Mouse (Mus musculus) G1E (cell line): ENCODE results near the gene Slit2. TPM values are rescaled to one million over a fixed set of nuclear protein-coding genes. Genes with fewer than 3 reads are reported as not detected.

ENCODE experiments used
- ATAC-seq: 2 replicates; pipeline ENCODE4 v1.8.0; 2016; ENCODE audit warnings: mild to moderate bottlenecking; ENCODE audit not compliant: insufficient number of reproducible peaks, poor library complexity, low FRiP score, severe bottlenecking; ENCODE audit errors: extremely low read depth
- DNase-seq: peaks from one replicate; pipeline ENCODE4 v3.0.0; 2012; ENCODE audit warnings: low spot score
- H3K27me3 ChIP-seq: 2 replicates; pipeline ENCODE4 v1.6.1; 2012; ENCODE audit warnings: mild to moderate bottlenecking, low read length, inconsistent platforms; ENCODE audit not compliant: insufficient read depth
- H3K36me3 ChIP-seq: replicated peaks from 2 replicates; pipeline ENCODE3; 2012; ENCODE audit warnings: mild to moderate bottlenecking, inconsistent platforms
- H3K4me1 ChIP-seq: 2 replicates; pipeline ENCODE4 v1.6.1; 2012; ENCODE audit warnings: low read depth, low read length, inconsistent platforms, mixed read lengths; ENCODE audit not compliant: insufficient read depth
- H3K4me3 ChIP-seq: 2 replicates; pipeline ENCODE4 v1.5.1; 2012; ENCODE audit warnings: low read depth, mild to moderate bottlenecking, inconsistent platforms, low read length, moderate library complexity, mixed read lengths
- H3K9me3 ChIP-seq: replicated peaks from 2 replicates; pipeline ENCODE4 v1.6.1; 2012; ENCODE audit warnings: inconsistent platforms
- CTCF ChIP-seq: IDR thresholded peaks from 2 replicates; pipeline ENCODE4 v1.5.1; 2012; ENCODE audit warnings: low read depth, low read length, inconsistent platforms, mixed read lengths
- GATA1 ChIP-seq: IDR thresholded peaks from 2 replicates; pipeline ENCODE4 v1.6.1; 2012; ENCODE audit warnings: borderline replicate concordance, low read length, inconsistent platforms, mixed read lengths
- GATA2 ChIP-seq: IDR thresholded peaks from 2 replicates; pipeline ENCODE4 v1.6.1; 2012; ENCODE audit warnings: low read depth, low read length, inconsistent platforms, borderline replicate concordance
- POLR2AphosphoS5 ChIP-seq: IDR thresholded peaks from 2 replicates; pipeline ENCODE4 v1.6.1; 2012; ENCODE audit warnings: low read depth, low read length, inconsistent platforms; ENCODE audit not compliant: insufficient replicate concordance
- TAL1 ChIP-seq: conservative IDR thresholded peaks from 2 replicates; pipeline ENCODE4 v1.6.1; 2012; ENCODE audit warnings: low read depth, low read length, inconsistent platforms, mixed read lengths
- polyA plus RNA-seq: library from polyadenylated mRNA; stranded (reverse); fragments of >175 nt; gene quantifications from 2 replicates; pipeline ENCODE4 v1.2.3, GENCODE M21; 2012
- total RNA-seq, 2 experiments: library from RNA; stranded (forward) in 1 of 2; stranded (reverse) in 1 of 2; fragments of 200-1000 nt in 1 of 2; fragments of >200 nt in 1 of 2; fragmentation: Nextera tagmentation in 1 of 2; gene quantifications; 2 replicates each; pipeline ENCODE4 v1.2.3; 2014 to 2017

Gene Slit2
- total and polyA plus RNA-seq, 3 experiments = 0.27 TPM; not detected in 2

DNA sequence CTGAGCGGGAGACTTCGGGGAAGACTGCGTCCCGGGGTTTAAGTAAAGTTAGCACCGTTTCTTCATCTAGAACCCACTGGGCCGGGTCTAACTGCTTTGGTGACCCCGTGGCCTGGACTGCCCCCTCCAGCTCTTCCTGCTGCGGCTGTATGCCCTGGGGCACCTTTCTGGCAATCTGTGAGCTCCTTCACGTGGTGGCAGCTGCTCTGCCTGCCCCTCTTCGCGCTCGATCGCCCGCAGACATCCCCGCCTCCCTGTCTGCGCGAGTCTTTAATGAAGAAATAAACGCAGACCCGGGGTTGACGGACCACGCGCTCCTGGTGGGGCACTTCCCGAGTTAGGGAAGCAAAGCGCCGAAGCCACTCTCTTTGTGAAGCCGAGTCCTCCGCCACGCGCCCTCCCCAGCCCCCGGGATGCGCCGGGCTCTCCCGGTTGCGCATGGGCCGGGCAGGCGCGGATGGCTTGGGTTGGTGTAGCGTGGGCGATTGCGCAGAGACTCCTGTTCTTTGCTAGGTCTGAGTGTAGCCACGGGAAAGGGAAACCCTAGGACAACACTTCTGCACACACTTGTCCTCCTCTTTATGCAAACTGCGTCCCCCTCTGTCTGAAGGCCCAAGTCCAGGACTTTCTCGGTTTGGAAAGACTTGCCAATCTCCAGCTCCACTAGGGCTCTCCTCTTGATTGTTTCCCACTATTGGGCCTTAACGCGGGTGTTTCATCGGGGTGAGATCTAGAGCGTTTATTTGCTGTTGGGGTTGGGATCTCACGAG, 3.1 kb downstream of the Slit2 start:
- no peak for ATAC-seq
- peaks cover 10% of the 10 kb centered on the region for H3K4me1 ChIP-seq

GRCm38 (mm10) chr5:47990926-47991325, 8.0 kb downstream of the Slit2 start:
- no peaks in the 10 kb centered on the region for H3K36me3 ChIP-seq
- TF ChIP-seq GATA2 = no peak
- TF ChIP-seq CTCF = no peak
- no peak for TF ChIP-seq TAL1
- no peak for TF ChIP-seq POLR2AphosphoS5
- TF ChIP-seq GATA1 = no peak
- no peaks in the 10 kb centered on the region for H3K9me3 ChIP-seq
- ATAC-seq (no peak), DNase-seq (no peak)
- peaks cover 5% of the 10 kb centered on the region; the same call in 1 of the 2 replicates for H3K27me3 ChIP-seq
- H3K4me1 ChIP-seq = no peaks in the 10 kb centered on the region
- no peak overlapping the region for H3K4me3 ChIP-seq

More for the DNA sequence above, 3.1 kb downstream of the Slit2 start:
- no peak for DNase-seq
- TF ChIP-seq CTCF = no peak
- TF ChIP-seq GATA1 = no peak
- TF ChIP-seq GATA2 = no peak
- TF ChIP-seq TAL1 = no peak
- TF ChIP-seq POLR2AphosphoS5 = no peak
- Histone ChIP-seq H3K36me3 (no peaks in the 10 kb centered on the region), H3K9me3 (no peaks in the 10 kb centered on the region), H3K4me3 (no peak overlapping the region), H3K27me3 (peaks cover 35% of the 10 kb centered on the region; the same call in 1 of the 2 replicates)

DNA sequence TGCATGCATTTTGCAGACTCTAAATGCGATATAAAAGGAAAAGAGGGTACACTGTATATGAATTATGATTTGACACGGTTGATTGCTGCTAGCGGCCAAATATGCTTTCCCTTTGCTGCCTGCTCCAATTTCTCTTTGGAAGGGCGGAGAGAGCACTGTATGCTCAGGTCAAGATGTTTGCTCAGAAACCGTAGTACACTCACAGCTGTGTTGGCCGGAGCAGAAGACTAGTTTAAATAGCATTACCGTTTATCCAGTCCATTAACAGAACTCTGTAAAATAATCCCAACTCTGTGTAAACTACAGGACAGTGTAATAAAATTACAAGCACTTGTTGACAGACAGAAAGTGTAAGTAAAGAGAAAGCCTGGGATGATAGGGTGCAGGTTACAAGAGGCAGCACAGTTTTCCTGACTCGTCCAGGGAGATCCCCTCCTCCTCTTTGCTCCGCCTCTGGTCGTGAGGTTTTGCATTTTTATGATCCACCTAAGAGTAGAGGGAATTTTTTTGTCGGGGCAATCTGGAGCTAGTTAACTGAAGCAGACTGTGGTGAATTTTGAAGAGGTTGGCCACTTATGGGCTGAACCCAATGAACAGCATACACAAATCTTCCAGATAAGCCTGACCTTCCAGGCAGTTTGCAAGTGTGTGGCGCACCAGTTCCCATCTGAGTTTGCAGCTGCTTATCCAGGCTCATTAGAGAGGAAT, 20.9 kb downstream of the Slit2 start:
- TF ChIP-seq TAL1 (no peak), GATA2 (no peak), POLR2AphosphoS5 (no peak), CTCF (no peak), GATA1 (no peak)
- H3K4me3 ChIP-seq = no peak overlapping the region
- peaks cover 3% of the 10 kb centered on the region; the same call in 1 of the 2 replicates for H3K27me3 ChIP-seq
- no peak for DNase-seq
- H3K9me3 ChIP-seq = no peaks in the 10 kb centered on the region
- H3K4me1 ChIP-seq = no peaks in the 10 kb centered on the region
- H3K36me3 ChIP-seq = no peaks in the 10 kb centered on the region
- no peak for ATAC-seq

DNA sequence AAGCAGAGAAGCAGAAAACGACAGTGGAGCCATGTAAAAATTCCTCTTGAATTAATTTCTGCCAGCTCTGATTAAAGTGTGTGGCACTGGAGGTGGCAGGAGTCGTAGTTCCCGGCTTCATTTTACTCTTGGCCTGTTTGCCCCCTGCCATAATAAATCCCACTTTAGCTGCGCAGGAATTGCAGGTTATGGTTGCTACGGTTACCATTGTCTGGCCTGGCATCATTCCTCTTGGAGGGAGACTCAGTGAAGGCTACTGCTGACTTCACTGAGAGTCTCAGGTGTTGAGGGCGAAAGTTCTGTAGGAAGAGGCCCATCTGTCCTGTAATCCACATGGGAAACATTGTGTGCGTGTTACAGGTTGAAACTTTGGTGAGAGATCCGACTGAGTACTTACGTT, 22.6 kb downstream of the Slit2 start:
- H3K4me1 ChIP-seq = no peaks in the 10 kb centered on the region
- no peak for TF ChIP-seq TAL1
- no peaks in the 10 kb centered on the region for H3K9me3 ChIP-seq
- no peaks in the 10 kb centered on the region for H3K36me3 ChIP-seq
- no peak for ATAC-seq
- H3K4me3 ChIP-seq = no peak overlapping the region
- no peak for DNase-seq
- H3K27me3 ChIP-seq = peaks cover 5% of the 10 kb centered on the region

GRCm38 (mm10) chr5:48006059-48006458, 23.1 kb downstream of the Slit2 start:
- TF ChIP-seq TAL1 (no peak), GATA2 (no peak), CTCF (no peak), GATA1 (no peak), POLR2AphosphoS5 (no peak)
- no peaks in the 10 kb centered on the region for H3K4me1 ChIP-seq
- no peaks in the 10 kb centered on the region for H3K9me3 ChIP-seq
- H3K4me3 ChIP-seq = no peak overlapping the region
- DNase-seq (no peak), ATAC-seq (no peak)
- peaks cover 5% of the 10 kb centered on the region for H3K27me3 ChIP-seq
- no peaks in the 10 kb centered on the region for H3K36me3 ChIP-seq

- H3K4me1 ChIP-seq = no peaks in the 10 kb centered on the region
- ATAC-seq (no peak), DNase-seq (no peak)
- H3K27me3 ChIP-seq = no peaks in the 10 kb centered on the region
- H3K36me3 ChIP-seq = no peaks in the 10 kb centered on the region
- no peaks in the 10 kb centered on the region for H3K9me3 ChIP-seq
- TF ChIP-seq TAL1 (no peak), GATA1 (no peak), POLR2AphosphoS5 (no peak), CTCF (no peak)
- H3K4me3 ChIP-seq = no peak overlapping the region
These were observed 40.5 kb downstream of the Slit2 start for GRCm38 (mm10) chr5:48023441-48023840.
